Mouse (Mus musculus): ENCODE results near the gene Slain1.

GRCm38 (mm10) chr14:103630545-103630944, 19.5 kb upstream of the Slain1 start:
- no peak for TF ChIP-seq CTCF (IDR thresholded peaks at IDR 0.05; ENCODE audit: control insufficient read depth, insufficient read depth, insufficient read length)
- TF ChIP-seq CEBPB (IDR thresholded peaks at IDR 0.05; ENCODE audit: low read depth), result no peak
- TF ChIP-seq MYOD1 (IDR thresholded peaks at IDR 0.05; ENCODE audit: control insufficient read depth, insufficient read length, low read depth), result no peak
- TF ChIP-seq MYOG (IDR thresholded peaks at IDR 0.05; ENCODE audit: control insufficient read depth, extremely low read depth, insufficient read length), result no peak
- no peak for TF ChIP-seq USF1 (IDR thresholded peaks at IDR 0.05; ENCODE audit: low read depth)
- TF ChIP-seq MAX (IDR thresholded peaks at IDR 0.05), result no peak
- no peak for TF ChIP-seq FOSL1 (IDR thresholded peaks at IDR 0.05; ENCODE audit: insufficient read depth, low read length, poor library complexity, severe bottlenecking)

Data from C2C12 (cell line).